Mouse (Mus musculus) gastrocnemius, adult 2 months (tissue): Measurements from ENCODE around the gene Rock2. TPM values are rescaled to one million over a fixed set of nuclear protein-coding genes. Genes with fewer than 3 reads are reported as not detected.
A peak's percentile ranks its signal among the peaks of the same experiment; 100 is the strongest.

Source experiments
- DNase-seq: peaks from one replicate; pipeline ENCODE4 v3.0.0; 2022
- H3K27ac ChIP-seq: fragments of 200-600 bp; 2 replicates; pipeline ENCODE4 v1.8.1; 2022; ENCODE audit warnings: mild to moderate bottlenecking
- H3K4me3 ChIP-seq: fragments of 200-600 bp; 2 replicates; pipeline ENCODE4 v1.8.1; 2022; ENCODE audit warnings: mild to moderate bottlenecking, moderate library complexity
- CTCF ChIP-seq: fragments of 200-600 bp; IDR thresholded peaks from 2 replicates; pipeline ENCODE4 v1.8.1; 2022; ENCODE audit warnings: antibody characterized with exemption, mild to moderate bottlenecking, moderate library complexity
- intact Hi-C: fragments of 180-260 bp; cut with DNase I; formaldehyde crosslinking; loops from one replicate; pipeline ENCODE4 v1.15.1; 2025
- total RNA-seq, 2 experiments: library from RNA; stranded (reverse); gene quantifications; 2 replicates each; pipeline ENCODE4 v1.2.3; 2021

Gene Rock2
- total RNA-seq, 2 experiments from 2014 or later, result 86.0 to 103 TPM

- H3K27ac ChIP-seq, result peak overlapping the region; percentile 99
- no peak for TF ChIP-seq CTCF
- DNase-seq, result peak; percentile 70
- peak overlapping the region; percentile 99 for H3K4me3 ChIP-seq
- intact Hi-C loops, result loop anchor here (2.0 to 5.0 kb wide), 4 partner anchors 37 to 73 kb away; no protein-coding TSS in a partner anchor
Observed at GRCm38 (mm10) chr12:16895221-16895928, 680 bp downstream of the Rock2 start.

- peak; percentile 46 for DNase-seq
- intact Hi-C loops, result loop anchor here (5.0 kb wide), 2 partner anchors 36 to 74 kb away; no protein-coding TSS in a partner anchor
- TF ChIP-seq CTCF, result no peak
- H3K4me3 ChIP-seq, result peak overlapping the region; percentile 99
- H3K27ac ChIP-seq, result peak overlapping the region; percentile 99
Observed at GRCm38 (mm10) chr12:16896073-16896789, 1.5 kb downstream of the Rock2 start.

GRCm38 (mm10) chr12:16897225-16897624 lies 2.5 kb downstream of the Rock2 start:
- Histone ChIP-seq H3K27ac (peak overlapping the region; percentile 99), H3K4me3 (peak overlapping the region; percentile 99)
- TF ChIP-seq CTCF, result no peak
- intact Hi-C loops, result loop anchor here (5.0 kb wide), 2 partner anchors 35 to 75 kb away; no protein-coding TSS in a partner anchor
- peak; percentile 28 for DNase-seq

- H3K4me3 ChIP-seq, result peak overlapping the region; percentile 99; the same call in 1 of the 2 replicates
- intact Hi-C loops, result loop anchor here (5.0 kb wide), 2 partner anchors 34 to 76 kb away; no protein-coding TSS in a partner anchor
- DNase-seq, result no peak
- H3K27ac ChIP-seq, result peak overlapping the region; percentile 99
- no peak for TF ChIP-seq CTCF
Observed at GRCm38 (mm10) chr12:16898221-16898620, 3.5 kb downstream of the Rock2 start.

- H3K27ac ChIP-seq, result peak overlapping the region; percentile 99
- no peak for DNase-seq
- H3K4me3 ChIP-seq, result no peak overlapping the region; the same call in 1 of the 2 replicates
- TF ChIP-seq CTCF, result no peak
- intact Hi-C loops, result loop anchor here (5.0 kb wide), 2 partner anchors 34 to 76 kb away; no protein-coding TSS in a partner anchor
Observed at GRCm38 (mm10) chr12:16898790-16899189, 4.1 kb downstream of the Rock2 start.

- H3K27ac ChIP-seq, result peak overlapping the region; percentile 20
- H3K4me3 ChIP-seq, result no peak overlapping the region
- intact Hi-C loops, result no loop called here
- no peak for TF ChIP-seq CTCF
- DNase-seq, result no peak
Observed at GRCm38 (mm10) chr12:16900625-16901222, 6.0 kb downstream of the Rock2 start.

GRCm38 (mm10) chr12:16903949-16904635 lies 9.4 kb downstream of the Rock2 start:
- no peak for DNase-seq
- Histone ChIP-seq H3K4me3 (no peak overlapping the region), H3K27ac (peak overlapping the region; percentile 48; the same call in 1 of the 2 replicates)
- intact Hi-C loops, result loop anchor here (2.0 kb wide), 1 partner anchor 19 kb away; no protein-coding TSS in a partner anchor
- TF ChIP-seq CTCF, result no peak

- TF ChIP-seq CTCF, result no peak
- no peak overlapping the region for H3K4me3 ChIP-seq
- no peak for DNase-seq
- intact Hi-C loops, result no loop called here
- H3K27ac ChIP-seq, result no peak overlapping the region; the same call in 1 of the 2 replicates
Observed at GRCm38 (mm10) chr12:16907282-16907846, 12.7 kb downstream of the Rock2 start.

GRCm38 (mm10) chr12:16907953-16908648 lies 13.4 kb downstream of the Rock2 start:
- intact Hi-C loops, result no loop called here
- Histone ChIP-seq H3K27ac (no peak overlapping the region), H3K4me3 (no peak overlapping the region)
- no peak for DNase-seq
- peak; percentile 30 for TF ChIP-seq CTCF

- no peak for TF ChIP-seq CTCF
- Histone ChIP-seq H3K27ac (peak overlapping the region; percentile 21; the same call in 1 of the 2 replicates), H3K4me3 (no peak overlapping the region)
- intact Hi-C loops, result no loop called here
- no peak for DNase-seq
Observed at GRCm38 (mm10) chr12:16911524-16911923, 16.8 kb downstream of the Rock2 start.

GRCm38 (mm10) chr12:16912600-16912999 lies 17.9 kb downstream of the Rock2 start:
- peak overlapping the region; percentile 60 for H3K27ac ChIP-seq
- no peak overlapping the region; the same call in 1 of the 2 replicates for H3K4me3 ChIP-seq
- TF ChIP-seq CTCF, result no peak
- DNase-seq, result no peak
- intact Hi-C loops, result no loop called here
